Mouse (Mus musculus) limb, embryonic 12.5 days (tissue): ENCODE results near the gene Kdm1b. TPM values are rescaled to one million over a fixed set of nuclear protein-coding genes. Genes with fewer than 3 reads are reported as not detected.

Experiments
- ATAC-seq: fragments of 200-750 bp; cut with Nextera tagmentation; 2 replicates; pipeline ENCODE4 v1.8.0; 2017; ENCODE audit warnings: low read depth, moderate TSS enrichment; ENCODE audit not compliant: insufficient number of reproducible peaks, insufficient read depth, low FRiP score, low TSS enrichment
- H3K27ac ChIP-seq: fragments of 300-500 bp; sonication (generic); 2 replicates; pipeline ENCODE4 v1.5.1; 2016; ENCODE audit warnings: mild to moderate bottlenecking, moderate library complexity
- H3K27me3 ChIP-seq: fragments of 300-500 bp; sonication (generic); 2 replicates; pipeline ENCODE4 v1.6.1; 2016; ENCODE audit warnings: mild to moderate bottlenecking, moderate library complexity
- H3K36me3 ChIP-seq: fragments of 300-500 bp; sonication (generic); 2 replicates; pipeline ENCODE4 v1.6.1; 2016; ENCODE audit warnings: mild to moderate bottlenecking, moderate library complexity
- H3K4me1 ChIP-seq: fragments of 300-500 bp; sonication (generic); replicated peaks from 2 replicates; pipeline ENCODE4 v1.6.1; 2016
- H3K4me2 ChIP-seq: fragments of 300-500 bp; sonication (generic); 2 replicates; pipeline ENCODE4 v1.6.1; 2016; ENCODE audit warnings: mild to moderate bottlenecking, moderate library complexity
- H3K4me3 ChIP-seq: fragments of 300-500 bp; sonication (generic); replicated peaks from 2 replicates; pipeline ENCODE4 v1.5.1; 2016; ENCODE audit warnings: mild to moderate bottlenecking
- H3K9ac ChIP-seq: fragments of 300-500 bp; sonication (generic); replicated peaks from 2 replicates; pipeline ENCODE4 v1.6.1; 2016; ENCODE audit warnings: mild to moderate bottlenecking, moderate library complexity
- H3K9me3 ChIP-seq: fragments of 300-500 bp; sonication (generic); 2 replicates; pipeline ENCODE4 v1.6.1; 2016; ENCODE audit warnings: mild to moderate bottlenecking, moderate library complexity
- WGBS: fragments of 180-500 bp; shearing (Covaris S2); methylation state at CpG from one replicate; pipeline ENCODE4 v1.1.7; 2016; 5-methylcytosine and 5-hydroxymethylcytosine counted together
- polyA plus RNA-seq: library from polyadenylated mRNA; unstranded; fragments of >200 nt; fragmentation: Nextera tagmentation; extraction: Ambion mirVana; gene quantifications from 2 replicates; pipeline ENCODE4 v1.2.1, GENCODE M21; 2016

The Kdm1b gene
- polyA plus RNA-seq, 1 experiment from 2014 or later: 12.9 TPM

- no peak for ATAC-seq
- 98% methylated on average over 1 of the region's 1 CpGs for WGBS
- Histone ChIP-seq H3K27ac (no peak overlapping the region), H3K27me3 (no peaks in the 10 kb centered on the region), H3K4me3 (no peak overlapping the region), H3K36me3 (peaks cover 74% of the 10 kb centered on the region), H3K4me2 (no peak overlapping the region), H3K9me3 (no peaks in the 10 kb centered on the region), H3K4me1 (no peaks in the 10 kb centered on the region), H3K9ac (no peak overlapping the region)
Measured at GRCm38 (mm10) chr13:47088433-47088832, 45.1 kb downstream of the Kdm1b start.

- Histone ChIP-seq H3K4me2 (no peak overlapping the region), H3K36me3 (peaks cover 80% of the 10 kb centered on the region), H3K9ac (no peak overlapping the region), H3K27ac (no peak overlapping the region), H3K4me1 (no peaks in the 10 kb centered on the region), H3K27me3 (no peaks in the 10 kb centered on the region), H3K4me3 (no peak overlapping the region), H3K9me3 (no peaks in the 10 kb centered on the region)
- no peak for ATAC-seq
- 82% methylated on average over 2 of the region's 2 CpGs for WGBS
Measured at GRCm38 (mm10) chr13:47089271-47089670, 46.0 kb downstream of the Kdm1b start.

GRCm38 (mm10) chr13:47093791-47094190 lies 50.5 kb downstream of the Kdm1b start:
- Histone ChIP-seq H3K4me1 (no peaks in the 10 kb centered on the region), H3K4me2 (no peak overlapping the region), H3K27me3 (no peaks in the 10 kb centered on the region), H3K9me3 (no peaks in the 10 kb centered on the region), H3K36me3 (peaks cover 87% of the 10 kb centered on the region), H3K4me3 (no peak overlapping the region), H3K27ac (no peak overlapping the region), H3K9ac (no peak overlapping the region)
- 86% methylated on average over 2 of the region's 2 CpGs for WGBS
- ATAC-seq: no peak

GRCm38 (mm10) chr13:47096591-47096990 lies 53.3 kb downstream of the Kdm1b start:
- Histone ChIP-seq H3K27ac (no peak overlapping the region), H3K36me3 (peaks cover 84% of the 10 kb centered on the region), H3K4me3 (no peak overlapping the region), H3K9ac (no peak overlapping the region), H3K27me3 (no peaks in the 10 kb centered on the region), H3K9me3 (no peaks in the 10 kb centered on the region), H3K4me1 (no peaks in the 10 kb centered on the region), H3K4me2 (no peak overlapping the region)
- 80% methylated on average over 2 of the region's 2 CpGs for WGBS
- no peak for ATAC-seq

GRCm38 (mm10) chr13:47099265-47099664 lies 56.0 kb downstream of the Kdm1b start:
- H3K4me3 ChIP-seq: no peak overlapping the region
- no peaks in the 10 kb centered on the region for H3K27me3 ChIP-seq
- peaks cover 70% of the 10 kb centered on the region for H3K36me3 ChIP-seq
- WGBS: 86% methylated on average over 7 of the region's 7 CpGs
- H3K9me3 ChIP-seq: no peaks in the 10 kb centered on the region
- no peak overlapping the region for H3K9ac ChIP-seq
- H3K27ac ChIP-seq: no peak overlapping the region
- peaks cover 15% of the 10 kb centered on the region for H3K4me1 ChIP-seq
- no peak for ATAC-seq
- H3K4me2 ChIP-seq: no peak overlapping the region

- H3K4me2 ChIP-seq: no peak overlapping the region
- H3K4me1 ChIP-seq: peaks cover 16% of the 10 kb centered on the region
- no peak overlapping the region for H3K9ac ChIP-seq
- H3K36me3 ChIP-seq: peaks cover 57% of the 10 kb centered on the region
- no peak overlapping the region for H3K4me3 ChIP-seq
- WGBS: 88% methylated on average over 2 of the region's 2 CpGs
- no peaks in the 10 kb centered on the region for H3K9me3 ChIP-seq
- ATAC-seq: no peak
- H3K27ac ChIP-seq: no peak overlapping the region
- H3K27me3 ChIP-seq: no peaks in the 10 kb centered on the region
Measured at GRCm38 (mm10) chr13:47100587-47100986, 57.3 kb downstream of the Kdm1b start.

- Histone ChIP-seq H3K27ac (no peak overlapping the region), H3K9ac (peak overlapping the region; percentile 47), H3K36me3 (peaks cover 26% of the 10 kb centered on the region), H3K27me3 (no peaks in the 10 kb centered on the region), H3K4me3 (peak overlapping the region; percentile 95), H3K9me3 (no peaks in the 10 kb centered on the region), H3K4me2 (peak overlapping the region; percentile 80), H3K4me1 (peaks cover 24% of the 10 kb centered on the region)
- 15% methylated on average over 2 of the region's 2 CpGs for WGBS
- ATAC-seq: no peak
Measured at GRCm38 (mm10) chr13:47104146-47104545, 60.8 kb downstream of the Kdm1b start.

GRCm38 (mm10) chr13:47104856-47105541 lies 61.7 kb downstream of the Kdm1b start:
- H3K9ac ChIP-seq: peak overlapping the region; percentile 98
- peaks cover 24% of the 10 kb centered on the region for H3K4me1 ChIP-seq
- peak overlapping the region; percentile 95 for H3K4me3 ChIP-seq
- no peaks in the 10 kb centered on the region for H3K27me3 ChIP-seq
- peak overlapping the region; percentile 100 for H3K27ac ChIP-seq
- peaks cover 19% of the 10 kb centered on the region for H3K36me3 ChIP-seq
- under 1% methylated on average over 25 of the region's 25 CpGs for WGBS
- H3K9me3 ChIP-seq: no peaks in the 10 kb centered on the region
- ATAC-seq: no peak
- peak overlapping the region; percentile 80 for H3K4me2 ChIP-seq

GRCm38 (mm10) chr13:47105711-47106579 lies 62.6 kb downstream of the Kdm1b start, which contains the start of gene Dek:
Gene Dek, minus strand, starts transcription at chr13:47106201.
- H3K4me3 ChIP-seq: peak within 1 kb of the TSS; percentile 95
- no peaks in the 10 kb centered on the region for H3K9me3 ChIP-seq
- peaks cover 13% of the 10 kb centered on the region for H3K36me3 ChIP-seq
- no peaks in the 10 kb centered on the region for H3K27me3 ChIP-seq
- peaks cover 24% of the 10 kb centered on the region for H3K4me1 ChIP-seq
- under 1% methylated on average over 117 of the region's 129 CpGs for WGBS
- peak within 1 kb of the TSS; percentile 98 for H3K9ac ChIP-seq
- H3K27ac ChIP-seq: peak within 1 kb of the TSS; percentile 100
- peak; percentile 94 for ATAC-seq
- H3K4me2 ChIP-seq: peak within 1 kb of the TSS; percentile 80

- H3K9me3 ChIP-seq: no peaks in the 10 kb centered on the region
- H3K9ac ChIP-seq: peak overlapping the region; percentile 98
- ATAC-seq: peak; percentile 14; the same call in 1 of the 2 replicates
- H3K27me3 ChIP-seq: no peaks in the 10 kb centered on the region
- H3K4me2 ChIP-seq: peak overlapping the region; percentile 80
- WGBS: under 1% methylated on average over 20 of the region's 20 CpGs
- H3K4me3 ChIP-seq: peak overlapping the region; percentile 95
- peak overlapping the region; percentile 100 for H3K27ac ChIP-seq
- H3K36me3 ChIP-seq: peaks cover 9% of the 10 kb centered on the region
- H3K4me1 ChIP-seq: peaks cover 24% of the 10 kb centered on the region
Measured at GRCm38 (mm10) chr13:47106580-47106888, 63.2 kb downstream of the Kdm1b start.

GRCm38 (mm10) chr13:47109239-47109638 lies 65.9 kb downstream of the Kdm1b start:
- WGBS: 71% methylated on average over 2 of the region's 2 CpGs
- Histone ChIP-seq H3K27me3 (no peaks in the 10 kb centered on the region), H3K36me3 (no peaks in the 10 kb centered on the region), H3K4me3 (no peak overlapping the region), H3K4me2 (no peak overlapping the region), H3K4me1 (peaks cover 10% of the 10 kb centered on the region), H3K27ac (no peak overlapping the region), H3K9ac (no peak overlapping the region), H3K9me3 (no peaks in the 10 kb centered on the region)
- ATAC-seq: no peak
